Mouse (Mus musculus) lung, postnatal 36 days (tissue): ENCODE measurements around the gene Foxf2.
A peak's percentile ranks its signal among the peaks of the same experiment; 100 is the strongest.

ENCODE experiments used
- DNase-seq: peaks from one replicate; pipeline ENCODE4 v3.0.0; 2022; ENCODE audit warnings: mixed read lengths

Gene Foxf2

DNA sequence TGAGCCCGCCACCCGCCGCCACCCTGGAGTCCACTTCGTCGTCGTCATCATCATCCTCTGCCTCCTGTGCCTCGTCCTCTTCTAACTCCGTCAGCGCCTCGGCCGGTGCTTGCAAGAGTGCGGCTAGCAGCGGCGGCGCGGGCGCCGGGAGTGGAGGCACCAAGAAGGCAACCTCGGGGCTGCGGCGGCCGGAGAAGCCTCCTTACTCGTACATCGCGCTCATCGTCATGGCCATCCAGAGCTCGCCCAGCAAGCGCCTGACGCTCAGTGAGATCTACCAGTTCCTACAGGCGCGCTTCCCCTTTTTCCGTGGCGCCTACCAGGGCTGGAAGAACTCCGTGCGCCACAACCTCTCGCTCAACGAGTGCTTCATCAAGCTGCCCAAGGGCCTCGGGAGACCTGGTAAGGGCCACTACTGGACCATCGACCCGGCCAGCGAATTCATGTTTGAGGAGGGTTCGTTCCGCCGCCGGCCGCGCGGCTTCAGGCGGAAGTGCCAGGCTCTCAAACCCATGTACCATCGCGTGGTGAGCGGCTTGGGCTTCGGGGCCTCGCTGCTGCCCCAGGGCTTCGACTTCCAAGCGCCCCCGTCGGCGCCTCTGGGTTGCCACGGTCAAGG is 676 bp downstream of the Foxf2 start:
- no peak for DNase-seq

- no peak for DNase-seq
Observed at GRCm38 (mm10) chr13:31626991-31627625, 1.5 kb downstream of the Foxf2 start.

DNA sequence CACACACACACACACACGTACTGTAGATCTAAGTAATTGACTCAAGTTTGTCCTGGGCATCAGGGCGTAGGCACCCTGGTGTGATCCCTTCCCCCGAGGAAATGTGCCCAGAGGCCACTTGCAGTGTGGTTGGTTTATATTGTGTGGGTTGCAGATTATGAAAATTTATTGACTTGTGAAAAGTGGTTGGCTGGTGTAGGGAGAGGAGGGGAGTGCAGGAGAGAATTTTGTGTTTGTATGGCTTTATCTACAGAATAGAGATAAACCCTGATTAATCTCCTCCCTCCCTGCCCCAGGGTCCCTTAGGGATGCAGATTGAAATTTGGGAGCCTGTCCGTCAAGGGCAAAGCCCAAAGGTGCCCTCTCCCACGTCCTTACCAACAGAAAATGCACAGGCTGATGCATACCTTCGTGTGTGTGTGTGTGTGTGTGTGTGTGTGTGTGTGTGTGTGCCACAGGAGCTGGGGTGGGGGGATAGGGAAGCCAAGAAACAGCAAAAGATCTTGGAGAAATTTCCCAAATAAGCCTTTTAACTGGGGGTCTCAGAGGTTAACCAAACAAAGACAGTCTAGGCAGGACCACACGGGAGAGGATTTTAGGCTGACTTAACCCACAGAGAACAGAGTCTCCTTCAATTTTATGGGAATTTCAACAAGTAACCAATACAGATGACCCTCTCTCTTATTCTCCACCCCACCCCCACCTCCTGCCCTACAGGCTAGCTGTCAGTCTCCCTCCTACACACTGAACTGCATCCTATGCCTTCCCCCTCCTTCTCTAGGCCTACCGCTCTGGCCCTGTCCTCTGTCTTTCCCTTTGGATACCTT is 2.5 kb downstream of the Foxf2 start:
- DNase-seq = no peak

DNA sequence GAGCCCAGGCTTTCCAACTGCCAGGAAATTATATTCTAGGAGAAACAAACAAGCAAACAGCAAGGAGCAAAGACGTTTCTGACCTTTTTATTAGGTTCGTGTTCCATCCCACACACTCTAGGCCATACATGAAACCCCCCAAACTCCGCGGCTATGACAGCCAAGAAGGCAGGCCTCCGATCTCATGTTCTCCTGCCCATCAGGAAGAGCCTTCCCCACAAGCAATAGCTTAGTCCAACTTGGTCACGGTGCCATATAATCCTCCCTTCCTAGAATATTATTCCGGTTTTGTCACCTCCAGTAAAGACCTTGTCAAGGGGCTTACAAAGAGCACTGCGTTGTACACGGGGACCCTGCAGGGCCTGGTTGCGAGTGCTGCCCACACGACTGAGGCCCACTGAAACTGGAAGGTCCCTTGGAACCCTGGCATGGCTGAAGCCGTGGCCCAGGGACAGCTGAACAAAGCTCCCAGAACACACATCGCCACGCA is 3.1 kb downstream of the Foxf2 start:
- DNase-seq = no peak

- no peak for DNase-seq
Observed at GRCm38 (mm10) chr13:31629321-31629851, 3.8 kb downstream of the Foxf2 start.

- DNase-seq = no peak
Observed at GRCm38 (mm10) chr13:31630051-31630450, 4.4 kb downstream of the Foxf2 start.

DNA sequence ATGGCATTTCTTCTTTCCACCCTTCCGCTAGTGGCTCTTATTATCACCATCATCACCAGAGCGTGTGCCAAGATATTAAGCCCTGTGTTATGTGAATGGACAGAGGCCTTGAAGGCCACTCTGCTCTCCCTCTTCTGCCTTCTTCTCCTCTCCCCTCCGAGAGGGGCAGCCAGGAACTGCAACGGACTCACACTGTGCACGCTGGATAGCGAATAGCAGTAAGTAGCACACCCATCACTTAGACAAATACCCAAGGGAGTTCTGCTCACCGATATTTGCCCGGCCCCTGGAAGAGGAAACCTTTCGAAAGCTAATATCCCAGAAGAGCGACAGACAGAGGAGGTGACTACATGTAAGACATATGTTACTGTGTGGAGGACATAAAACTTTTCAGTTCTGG is 4.9 kb downstream of the Foxf2 start:
- DNase-seq = no peak

- no peak for DNase-seq
Observed at GRCm38 (mm10) chr13:31631291-31631690, 5.7 kb downstream of the Foxf2 start.

DNA sequence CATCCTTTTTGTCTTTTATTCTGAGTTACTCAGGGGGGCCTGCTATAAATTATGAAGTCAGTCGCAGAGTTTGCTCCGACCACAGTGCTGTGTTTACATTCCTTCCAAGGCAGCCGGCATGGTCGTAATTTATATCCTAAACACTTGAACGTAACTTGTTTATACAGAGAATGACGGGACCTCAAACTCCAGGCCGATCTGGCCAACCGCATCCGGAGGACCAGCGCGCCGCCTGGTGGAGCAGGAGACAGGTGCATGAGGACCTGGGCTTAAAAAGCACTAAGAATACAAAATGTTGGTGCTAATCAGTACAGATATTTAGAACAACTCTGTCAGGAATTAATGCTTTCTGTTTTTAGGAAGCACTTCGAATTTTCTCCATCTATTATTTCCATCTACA is 6.8 kb downstream of the Foxf2 start:
- peak; percentile 84 for DNase-seq

- DNase-seq = no peak
Observed at GRCm38 (mm10) chr13:31633259-31633658, 7.6 kb downstream of the Foxf2 start.

- no peak for DNase-seq
Observed at GRCm38 (mm10) chr13:31635546-31635945, 9.9 kb downstream of the Foxf2 start.

DNA sequence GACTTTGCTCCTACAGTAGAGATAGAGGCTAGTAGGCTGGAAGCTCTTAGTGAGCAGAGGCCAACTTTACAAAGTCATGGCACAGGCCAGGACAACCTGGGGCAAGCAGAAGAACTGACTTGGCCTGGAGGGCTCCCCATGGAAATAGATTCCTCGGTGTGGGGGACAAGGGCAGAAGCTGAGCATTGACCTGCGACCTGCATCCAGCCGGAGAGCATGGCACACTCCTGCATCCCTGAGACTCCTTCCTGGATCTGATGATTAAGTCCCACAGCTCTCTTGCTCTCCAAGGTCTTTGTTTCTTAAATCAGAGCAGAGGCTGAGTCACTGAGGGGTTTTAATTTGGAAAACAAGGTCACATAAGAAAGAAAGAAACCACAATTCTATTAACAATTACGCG is 15.9 kb downstream of the Foxf2 start:
- DNase-seq = no peak

- DNase-seq = no peak
Observed at GRCm38 (mm10) chr13:31652131-31652745, 26.6 kb downstream of the Foxf2 start.

GRCm38 (mm10) chr13:31656249-31656648 is 30.6 kb downstream of the Foxf2 start:
- peak; percentile 5 for DNase-seq

DNA sequence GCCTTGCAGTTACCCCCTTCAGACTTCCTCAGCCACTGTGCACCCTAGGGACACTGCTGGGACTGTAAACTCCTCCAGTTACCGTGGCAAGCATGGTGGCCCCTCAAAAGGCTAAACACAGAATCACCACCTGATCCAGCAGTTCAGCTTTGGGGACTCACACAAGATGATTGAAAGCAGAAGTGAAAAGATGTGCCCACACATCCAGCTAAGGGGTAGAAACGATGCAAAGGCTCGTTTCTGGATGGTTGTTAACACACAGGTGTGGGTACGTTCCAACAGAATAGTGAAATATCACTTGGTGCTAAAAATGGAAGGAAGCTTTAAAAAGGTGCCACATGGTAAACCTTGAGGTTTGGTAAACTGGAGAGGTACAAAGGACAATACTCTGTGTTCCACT is 32.6 kb downstream of the Foxf2 start:
- no peak for DNase-seq

- peak; percentile 82 for DNase-seq
Observed at GRCm38 (mm10) chr13:31658963-31659362, 33.3 kb downstream of the Foxf2 start.

DNA sequence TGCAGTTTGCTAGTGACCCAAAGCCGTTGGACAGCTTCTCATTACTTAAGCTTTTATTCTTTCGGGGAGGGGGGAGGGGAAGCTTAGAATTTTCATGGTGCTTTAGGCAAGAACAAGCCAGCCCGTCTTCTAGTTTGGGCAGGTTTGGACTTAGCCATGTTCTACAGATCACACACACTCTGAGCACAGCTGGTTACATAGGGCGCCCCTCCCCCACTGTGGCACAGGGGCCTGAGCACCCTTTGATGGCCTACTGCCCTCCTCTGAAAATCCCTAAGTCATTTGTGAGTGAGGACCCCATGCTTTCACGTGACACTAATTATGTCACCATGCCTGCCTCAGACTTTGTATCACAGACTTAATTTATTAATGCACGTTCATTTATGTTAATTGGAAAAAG is 35.6 kb downstream of the Foxf2 start:
- no peak for DNase-seq

DNA sequence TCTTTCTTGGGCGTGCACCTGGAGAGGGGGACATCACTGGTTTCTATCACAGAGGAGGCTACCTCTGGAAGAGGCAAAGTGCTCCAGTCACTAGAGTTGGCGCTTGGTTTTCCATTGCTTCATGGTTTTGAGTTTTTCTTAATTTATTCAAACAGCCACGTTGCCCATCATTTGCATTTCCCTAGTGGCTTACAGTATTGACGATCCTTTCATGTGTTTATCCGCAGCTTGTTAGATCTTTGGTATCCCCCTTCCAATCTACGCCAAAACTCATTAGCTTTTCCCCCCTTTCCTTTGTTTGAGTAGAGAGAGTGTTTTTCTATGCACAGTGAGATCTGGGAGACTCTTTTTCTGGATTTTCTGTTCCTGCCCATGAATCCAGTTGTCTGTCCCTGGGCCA is 39.8 kb downstream of the Foxf2 start:
- DNase-seq = no peak

- peak; percentile 2 for DNase-seq
Observed at GRCm38 (mm10) chr13:31667919-31668524, 42.4 kb downstream of the Foxf2 start.

- no peak for DNase-seq
Observed at GRCm38 (mm10) chr13:31672093-31672492, 46.5 kb downstream of the Foxf2 start.
